Mouse (Mus musculus): ENCODE measurements around the gene Phf5a. TPM values are rescaled to one million over a fixed set of nuclear protein-coding genes. Genes with fewer than 3 reads are reported as not detected.

Gene Phf5a
- total RNA-seq, 2 experiments from 2014 or later = 33.0 to 36.8 TPM

- Histone ChIP-seq H3K4me3 (no peak overlapping the region; the same call in 1 of the 2 replicates), H3K27ac (peak overlapping the region; percentile 84)
- DNase-seq (ENCODE audit: low spot score in 2 of 2) = no peak
- no peak for TF ChIP-seq CTCF (conservative IDR thresholded peaks at IDR 0.05)
Measured at GRCm38 (mm10) chr15:81898751-81899150, 27.0 kb upstream of the Phf5a start.

- peak overlapping the region; percentile 84 for H3K27ac ChIP-seq
- DNase-seq (ENCODE audit: low spot score in 2 of 2) = no peak
- H3K4me3 ChIP-seq = no peak overlapping the region
- TF ChIP-seq CTCF (conservative IDR thresholded peaks at IDR 0.05) = no peak
Measured at GRCm38 (mm10) chr15:81897607-81898285, 26.0 kb upstream of the Phf5a start.

GRCm38 (mm10) chr15:81896407-81896806 is 24.7 kb upstream of the Phf5a start:
- Histone ChIP-seq H3K27ac (peak overlapping the region; percentile 84), H3K4me3 (no peak overlapping the region)
- peak; percentile 48 to 55 for DNase-seq (ENCODE audit: low spot score in 2 of 2)
- TF ChIP-seq CTCF (conservative IDR thresholded peaks at IDR 0.05) = no peak

- Histone ChIP-seq H3K27ac (peak overlapping the region; percentile 62; the same call in 1 of the 2 replicates), H3K4me3 (no peak overlapping the region)
- no peak for DNase-seq (ENCODE audit: low spot score in 2 of 2)
- TF ChIP-seq CTCF (conservative IDR thresholded peaks at IDR 0.05) = no peak
Measured at GRCm38 (mm10) chr15:81894002-81894401, 22.3 kb upstream of the Phf5a start.

- Histone ChIP-seq H3K4me3 (no peak overlapping the region), H3K27ac (peak overlapping the region; percentile 43; the same call in 1 of the 2 replicates)
- DNase-seq (ENCODE audit: low spot score in 2 of 2) = no peak
- TF ChIP-seq CTCF (conservative IDR thresholded peaks at IDR 0.05) = no peak
Measured at GRCm38 (mm10) chr15:81891822-81892580, 20.3 kb upstream of the Phf5a start.

GRCm38 (mm10) chr15:81891140-81891802 is 19.6 kb upstream of the Phf5a start:
- DNase-seq (ENCODE audit: low spot score in 2 of 2) = no peak
- peak overlapping the region; percentile 43; the same call in 1 of the 2 replicates for H3K27ac ChIP-seq
- H3K4me3 ChIP-seq = no peak overlapping the region
- no peak for TF ChIP-seq CTCF (conservative IDR thresholded peaks at IDR 0.05)

GRCm38 (mm10) chr15:81889175-81889574 is 17.5 kb upstream of the Phf5a start:
- no peak for DNase-seq (ENCODE audit: low spot score in 2 of 2)
- H3K27ac ChIP-seq = peak overlapping the region; percentile 16; the same call in 1 of the 2 replicates
- no peak overlapping the region for H3K4me3 ChIP-seq
- TF ChIP-seq CTCF (conservative IDR thresholded peaks at IDR 0.05) = no peak

GRCm38 (mm10) chr15:81886795-81887550 is 15.3 kb upstream of the Phf5a start:
- peak; percentile 34; the same call in 1 of the 2 replicates for TF ChIP-seq CTCF (conservative IDR thresholded peaks at IDR 0.05)
- Histone ChIP-seq H3K27ac (peak overlapping the region; percentile 54), H3K4me3 (no peak overlapping the region)
- no peak for DNase-seq (ENCODE audit: low spot score in 2 of 2)

- Histone ChIP-seq H3K27ac (peak overlapping the region; percentile 63; the same call in 1 of the 2 replicates), H3K4me3 (no peak overlapping the region)
- DNase-seq (ENCODE audit: low spot score in 2 of 2) = no peak
- TF ChIP-seq CTCF (conservative IDR thresholded peaks at IDR 0.05) = no peak
Measured at GRCm38 (mm10) chr15:81885418-81885934, 13.8 kb upstream of the Phf5a start.

- H3K4me3 ChIP-seq = no peak overlapping the region
- peak overlapping the region; percentile 77 for H3K27ac ChIP-seq
- no peak for DNase-seq (ENCODE audit: low spot score in 2 of 2)
- no peak for TF ChIP-seq CTCF (conservative IDR thresholded peaks at IDR 0.05)
Measured at GRCm38 (mm10) chr15:81882348-81882747, 10.6 kb upstream of the Phf5a start.

GRCm38 (mm10) chr15:81879531-81880401 is 8.1 kb upstream of the Phf5a start:
- DNase-seq (ENCODE audit: low spot score in 2 of 2) = peak; percentile 57 to 89
- Histone ChIP-seq H3K4me3 (peak overlapping the region; percentile 43), H3K27ac (peak overlapping the region; percentile 95)
- no peak for TF ChIP-seq CTCF (conservative IDR thresholded peaks at IDR 0.05)
